Mouse (Mus musculus) forebrain, embryonic 13.5 days (tissue): ENCODE results near the gene L3mbtl1. TPM values are rescaled to one million over a fixed set of nuclear protein-coding genes. Genes with fewer than 3 reads are reported as not detected.
A peak's percentile ranks its signal among the peaks of the same experiment; 100 is the strongest.
"Not testable (repeated sequence)": the region's sequence is repeated elsewhere in the genome, so short reads cannot be mapped to it uniquely, and the experiment has no call there.

ENCODE experiments used
- ATAC-seq: fragments of 200-750 bp; cut with Nextera tagmentation; 2 replicates; pipeline ENCODE4 v1.8.0; 2017
- H3K27ac ChIP-seq: fragments of 300-500 bp; sonication (generic); 2 replicates; pipeline ENCODE4 v1.5.1; 2015; ENCODE audit warnings: inconsistent platforms, mild to moderate bottlenecking, moderate library complexity
- H3K27me3 ChIP-seq: fragments of 300-500 bp; sonication (generic); 2 replicates; pipeline ENCODE4 v1.6.1; 2015; ENCODE audit warnings: mild to moderate bottlenecking, inconsistent platforms
- H3K36me3 ChIP-seq: fragments of 300-500 bp; sonication (generic); 2 replicates; pipeline ENCODE4 v1.6.1; 2015; ENCODE audit warnings: mild to moderate bottlenecking, inconsistent platforms; ENCODE audit not compliant: poor library complexity, severe bottlenecking
- H3K4me1 ChIP-seq: fragments of 300-500 bp; sonication (generic); 2 replicates; pipeline ENCODE4 v1.6.1; 2015; ENCODE audit warnings: inconsistent platforms
- H3K4me2 ChIP-seq: fragments of 300-500 bp; sonication (generic); 2 replicates; pipeline ENCODE4 v1.6.1; 2015; ENCODE audit warnings: inconsistent platforms, mild to moderate bottlenecking, moderate library complexity
- H3K4me3 ChIP-seq: fragments of 300-500 bp; sonication (generic); 2 replicates; pipeline ENCODE4 v1.5.1; 2015; ENCODE audit warnings: mild to moderate bottlenecking, inconsistent platforms
- H3K9ac ChIP-seq: fragments of 300-500 bp; sonication (generic); 2 replicates; pipeline ENCODE4 v1.6.1; 2015; ENCODE audit warnings: mild to moderate bottlenecking, inconsistent platforms
- H3K9me3 ChIP-seq: fragments of 300-500 bp; sonication (generic); replicated peaks from 2 replicates; pipeline ENCODE4 v1.6.1; 2016; ENCODE audit warnings: inconsistent platforms
- WGBS: fragments of 180-500 bp; shearing (Covaris S2); methylation state at CpG from one replicate; pipeline ENCODE4 v1.1.7; 2015; 5-methylcytosine and 5-hydroxymethylcytosine counted together
- polyA plus RNA-seq: library from polyadenylated mRNA; unstranded; fragments of >200 nt; fragmentation: Nextera tagmentation; extraction: Ambion mirVana; gene quantifications from 2 replicates; pipeline ENCODE4 v1.2.1, GENCODE M21; 2015

L3mbtl1 gene
- polyA plus RNA-seq = 0.25 and 0.37 TPM in 2 replicates

- Histone ChIP-seq H3K4me3 (peak within 1 kb of the TSS; percentile 55), H3K27me3 (peaks cover 29% of the 10 kb centered on the region), H3K27ac (no peak within 1 kb of the TSS), H3K9ac (peak within 1 kb of the TSS; percentile 68), H3K4me1 (peaks cover 23% of the 10 kb centered on the region), H3K36me3 (peaks cover 31% of the 10 kb centered on the region), H3K4me2 (peak within 1 kb of the TSS; percentile 98), H3K9me3 (no peaks in the 10 kb centered on the region)
- peak; percentile 77 for ATAC-seq
- WGBS = under 1% methylated on average over 40 of the region's 40 CpGs
These were observed at the start of gene L3mbtl1 for GRCm38 (mm10) chr2:162943148-162943846. L3mbtl1 (plus strand) TSS chr2:162943472.

- H3K4me1 ChIP-seq = peaks cover 15% of the 10 kb centered on the region
- not testable (repeated sequence) for H3K4me3 ChIP-seq, H3K9ac ChIP-seq, H3K4me2 ChIP-seq, H3K9me3 ChIP-seq, H3K27me3 ChIP-seq, H3K27ac ChIP-seq, H3K36me3 ChIP-seq
- peak; percentile 63; the same call in 1 of the 2 replicates for ATAC-seq
- 92% methylated on average over 20 of the region's 20 CpGs for WGBS
These were observed 44.0 kb upstream of the L3mbtl1 start for GRCm38 (mm10) chr2:162899256-162899655.

GRCm38 (mm10) chr2:162899880-162900589, 43.2 kb upstream of the L3mbtl1 start:
- ATAC-seq = no peak
- Histone ChIP-seq H3K4me1 (peaks cover 15% of the 10 kb centered on the region), H3K27ac (peak overlapping the region; percentile 48), H3K9me3 (no peaks in the 10 kb centered on the region), H3K4me2 (no peak overlapping the region), H3K9ac (no peak overlapping the region), H3K4me3 (no peak overlapping the region), H3K36me3 (no peaks in the 10 kb centered on the region), H3K27me3 (no peaks in the 10 kb centered on the region)
- WGBS = 59% methylated on average over 12 of the region's 12 CpGs

- no peaks in the 10 kb centered on the region for H3K9me3 ChIP-seq
- H3K4me2 ChIP-seq = no peak overlapping the region
- 0 out of 2 replicates have a peak, but pooled peaks have one; percentile 27 for ATAC-seq
- H3K4me3 ChIP-seq = no peak overlapping the region
- H3K27me3 ChIP-seq = no peaks in the 10 kb centered on the region
- H3K9ac ChIP-seq = no peak overlapping the region
- H3K4me1 ChIP-seq = peaks cover 15% of the 10 kb centered on the region
- H3K27ac ChIP-seq = peak overlapping the region; percentile 48
- no peaks in the 10 kb centered on the region for H3K36me3 ChIP-seq
- WGBS = 4% methylated on average over 2 of the region's 2 CpGs
These were observed 42.7 kb upstream of the L3mbtl1 start for GRCm38 (mm10) chr2:162900590-162900916.

- H3K4me1 ChIP-seq = peaks cover 1% of the 10 kb centered on the region
- WGBS = 74% methylated on average over 4 of the region's 4 CpGs
These were observed 37.4 kb upstream of the L3mbtl1 start for GRCm38 (mm10) chr2:162905902-162906301.

GRCm38 (mm10) chr2:162908052-162908491, 35.2 kb upstream of the L3mbtl1 start:
- no peak overlapping the region for H3K4me3 ChIP-seq
- 53% methylated on average over 16 of the region's 16 CpGs for WGBS
- H3K9ac ChIP-seq = no peak overlapping the region
- no peak overlapping the region for H3K27ac ChIP-seq
- 0 out of 2 replicates have a peak, but pooled peaks cover 3% of the 10 kb centered on the region for H3K27me3 ChIP-seq
- H3K4me1 ChIP-seq = peaks cover 4% of the 10 kb centered on the region; the same call in 1 of the 2 replicates
- H3K36me3 ChIP-seq = no peaks in the 10 kb centered on the region
- H3K4me2 ChIP-seq = peak overlapping the region; percentile 34
- no peak for ATAC-seq
- H3K9me3 ChIP-seq = no peaks in the 10 kb centered on the region

More at GRCm38 (mm10) chr2:162905902-162906301, 37.4 kb upstream of the L3mbtl1 start:
- Histone ChIP-seq H3K27ac (no peak overlapping the region), H3K9me3 (no peaks in the 10 kb centered on the region), H3K36me3 (no peaks in the 10 kb centered on the region), H3K4me2 (no peak overlapping the region), H3K9ac (no peak overlapping the region), H3K27me3 (0 out of 2 replicates have a peak, but pooled peaks cover 3% of the 10 kb centered on the region), H3K4me3 (no peak overlapping the region)
- ATAC-seq = no peak

- H3K27me3 ChIP-seq = 0 out of 2 replicates have a peak, but pooled peaks cover 7% of the 10 kb centered on the region
- H3K4me1 ChIP-seq = peaks cover 4% of the 10 kb centered on the region; the same call in 1 of the 2 replicates
- no peaks in the 10 kb centered on the region for H3K36me3 ChIP-seq
- H3K9ac ChIP-seq = no peak overlapping the region
- no peak overlapping the region for H3K27ac ChIP-seq
- no peaks in the 10 kb centered on the region for H3K9me3 ChIP-seq
- H3K4me2 ChIP-seq = no peak overlapping the region
- 76% methylated on average over 3 of the region's 3 CpGs for WGBS
- no peak for ATAC-seq
- no peak overlapping the region for H3K4me3 ChIP-seq
These were observed 29.2 kb upstream of the L3mbtl1 start for GRCm38 (mm10) chr2:162914040-162914439.

GRCm38 (mm10) chr2:162914519-162914918, 28.8 kb upstream of the L3mbtl1 start:
- Histone ChIP-seq H3K9ac (no peak overlapping the region), H3K4me2 (no peak overlapping the region), H3K4me3 (no peak overlapping the region), H3K27ac (no peak overlapping the region), H3K27me3 (0 out of 2 replicates have a peak, but pooled peaks cover 7% of the 10 kb centered on the region), H3K9me3 (no peaks in the 10 kb centered on the region), H3K36me3 (no peaks in the 10 kb centered on the region), H3K4me1 (peaks cover 4% of the 10 kb centered on the region; the same call in 1 of the 2 replicates)
- 76% methylated on average over 2 of the region's 2 CpGs for WGBS
- no peak for ATAC-seq

GRCm38 (mm10) chr2:162919926-162920325, 23.3 kb upstream of the L3mbtl1 start:
- H3K27ac ChIP-seq = no peak overlapping the region
- H3K36me3 ChIP-seq = no peaks in the 10 kb centered on the region
- no peak overlapping the region for H3K9ac ChIP-seq
- H3K4me1 ChIP-seq = no peaks in the 10 kb centered on the region
- 84% methylated on average over 5 of the region's 5 CpGs for WGBS
- peaks cover 10% of the 10 kb centered on the region for H3K27me3 ChIP-seq
- ATAC-seq = no peak
- H3K9me3 ChIP-seq = no peaks in the 10 kb centered on the region
- no peak overlapping the region for H3K4me2 ChIP-seq
- H3K4me3 ChIP-seq = no peak overlapping the region

GRCm38 (mm10) chr2:162922183-162922582, 21.1 kb upstream of the L3mbtl1 start:
- H3K36me3 ChIP-seq = no peaks in the 10 kb centered on the region
- no peak for ATAC-seq
- 10% methylated on average over 6 of the region's 6 CpGs for WGBS
- H3K27ac ChIP-seq = no peak overlapping the region
- no peak overlapping the region for H3K4me2 ChIP-seq
- no peaks in the 10 kb centered on the region for H3K9me3 ChIP-seq
- no peak overlapping the region for H3K4me3 ChIP-seq
- H3K9ac ChIP-seq = no peak overlapping the region
- peaks cover 7% of the 10 kb centered on the region for H3K27me3 ChIP-seq
- H3K4me1 ChIP-seq = no peaks in the 10 kb centered on the region

GRCm38 (mm10) chr2:162922834-162923233, 20.4 kb upstream of the L3mbtl1 start:
- no peak overlapping the region for H3K27ac ChIP-seq
- no peak overlapping the region for H3K4me2 ChIP-seq
- no peak overlapping the region for H3K9ac ChIP-seq
- no peaks in the 10 kb centered on the region for H3K4me1 ChIP-seq
- WGBS = 79% methylated on average over 5 of the region's 5 CpGs
- no peaks in the 10 kb centered on the region for H3K36me3 ChIP-seq
- H3K9me3 ChIP-seq = no peaks in the 10 kb centered on the region
- ATAC-seq = no peak
- peaks cover 7% of the 10 kb centered on the region for H3K27me3 ChIP-seq
- H3K4me3 ChIP-seq = no peak overlapping the region

GRCm38 (mm10) chr2:162924126-162924525, 19.1 kb upstream of the L3mbtl1 start:
- ATAC-seq = no peak

More at GRCm38 (mm10) chr2:162924126-162924525, 19.1 kb upstream of the L3mbtl1 start:
- no peaks in the 10 kb centered on the region for H3K4me1 ChIP-seq
- WGBS = 73% methylated on average over 5 of the region's 5 CpGs
- H3K27ac ChIP-seq = no peak overlapping the region
- no peak overlapping the region for H3K4me3 ChIP-seq
- no peak overlapping the region for H3K4me2 ChIP-seq
- H3K36me3 ChIP-seq = no peaks in the 10 kb centered on the region
- H3K9me3 ChIP-seq = no peaks in the 10 kb centered on the region
- H3K9ac ChIP-seq = no peak overlapping the region
- peaks cover 7% of the 10 kb centered on the region for H3K27me3 ChIP-seq
